Mouse (Mus musculus) neural tube, embryonic 10.5 days (tissue): Measurements from ENCODE around the gene H2afv.
"Not testable (repeated sequence)": the region's sequence is repeated elsewhere in the genome, so short reads cannot be mapped to it uniquely, and the experiment has no call there.

Experiments
- DNase-seq: peaks from one replicate; pipeline ENCODE4 v3.0.0-alpha.2; 2017; ENCODE audit warnings: low spot score; ENCODE audit errors: extremely low spot score

The H2afv gene

GRCm38 (mm10) chr11:6415551-6416404 lies 28.5 kb downstream of the H2afv start:
- peak; percentile 99 for DNase-seq

GRCm38 (mm10) chr11:6414751-6415550 lies 29.3 kb downstream of the H2afv start, which contains the start of gene Ppia:
Ppia (plus strand) TSS chr11:6415443.
- peak; percentile 42 for DNase-seq

GRCm38 (mm10) chr11:6413264-6413663 lies 31.0 kb downstream of the H2afv start:
- DNase-seq = no peak

GRCm38 (mm10) chr11:6411684-6412083 lies 32.6 kb downstream of the H2afv start:
- peak; percentile 83 for DNase-seq

GRCm38 (mm10) chr11:6410755-6411154 lies 33.5 kb downstream of the H2afv start:
- DNase-seq = not testable (repeated sequence)

- no peak for DNase-seq
Observed at GRCm38 (mm10) chr11:6410050-6410602, 34.1 kb downstream of the H2afv start.

- no peak for DNase-seq
Observed at GRCm38 (mm10) chr11:6407162-6407621, 37.1 kb downstream of the H2afv start.

- DNase-seq = peak; percentile 50
Observed at GRCm38 (mm10) chr11:6406251-6407161, 37.7 kb downstream of the H2afv start.

- no peak for DNase-seq
Observed at GRCm38 (mm10) chr11:6405591-6406081, 38.6 kb downstream of the H2afv start.

GRCm38 (mm10) chr11:6404699-6405566 lies 39.3 kb downstream of the H2afv start:
- DNase-seq = no peak

- no peak for DNase-seq
Observed at GRCm38 (mm10) chr11:6403830-6404405, 40.3 kb downstream of the H2afv start.

GRCm38 (mm10) chr11:6402515-6403510 lies 41.4 kb downstream of the H2afv start:
- peak; percentile 56 for DNase-seq

GRCm38 (mm10) chr11:6398141-6398540 lies 46.1 kb downstream of the H2afv start:
- no peak for DNase-seq

GRCm38 (mm10) chr11:6395565-6395964 lies 48.7 kb downstream of the H2afv start:
- DNase-seq = no peak

- no peak for DNase-seq
Observed at GRCm38 (mm10) chr11:6393866-6394265, 50.4 kb downstream of the H2afv start.

GRCm38 (mm10) chr11:6392857-6393256 lies 51.4 kb downstream of the H2afv start:
- DNase-seq = no peak

- DNase-seq = no peak
Observed at GRCm38 (mm10) chr11:6391516-6392276, 52.5 kb downstream of the H2afv start.
